Mouse (Mus musculus) liver, adult 2 months (tissue): ENCODE measurements around the gene Uaca. TPM values are rescaled to one million over a fixed set of nuclear protein-coding genes. Genes with fewer than 3 reads are reported as not detected.

ENCODE experiments used
- DNase-seq: peaks from one replicate; pipeline ENCODE4 v3.0.0-alpha.2; 2011; ENCODE audit warnings: low read depth, low spot score; ENCODE audit errors: extremely low read depth
- H3K27ac ChIP-seq: fragments of 200-500 bp; replicated peaks from 2 replicates; pipeline ENCODE4 v1.5.1; 2012; ENCODE audit warnings: low read depth, mild to moderate bottlenecking, control low read depth, inconsistent platforms, low read length; ENCODE audit not compliant: insufficient read depth
- H3K27me3 ChIP-seq: fragments of 200-500 bp; 2 replicates; pipeline ENCODE4 v1.6.1; 2012; ENCODE audit warnings: mild to moderate bottlenecking, moderate library complexity, low read length, inconsistent platforms; ENCODE audit not compliant: control insufficient read depth, insufficient read depth
- H3K36me3 ChIP-seq: fragments of 200-500 bp; 2 replicates; pipeline ENCODE4 v1.6.1; 2012; ENCODE audit warnings: low read length, inconsistent platforms; ENCODE audit not compliant: control insufficient read depth, insufficient read depth
- H3K4me1 ChIP-seq: fragments of 200-500 bp; 2 replicates; pipeline ENCODE4 v1.6.1; 2011; ENCODE audit warnings: low read length; ENCODE audit not compliant: control insufficient read depth, insufficient read depth
- H3K4me3 ChIP-seq: fragments of 200-500 bp; 2 replicates; pipeline ENCODE4 v1.5.1; 2011; ENCODE audit warnings: low read depth, mild to moderate bottlenecking, control low read depth, low read length, moderate library complexity; ENCODE audit not compliant: insufficient read depth
- H3K79me2 ChIP-seq: fragments of 200-500 bp; 2 replicates; pipeline ENCODE4 v1.6.1; 2012; ENCODE audit warnings: inconsistent platforms, mild to moderate bottlenecking, low read length, moderate library complexity; ENCODE audit not compliant: control insufficient read depth, insufficient read depth
- H3K9ac ChIP-seq: fragments of 200-500 bp; 2 replicates; pipeline ENCODE4 v1.6.1; 2012; ENCODE audit warnings: low read depth, mild to moderate bottlenecking, control low read depth, inconsistent platforms, low read length
- CTCF ChIP-seq: fragments of 200-500 bp; IDR thresholded peaks from 2 replicates; pipeline ENCODE4 v1.5.1; 2011; ENCODE audit warnings: low read depth, low read length, control low read depth
- POLR2A ChIP-seq: fragments of 200-500 bp; IDR thresholded peaks from 2 replicates; pipeline ENCODE4 v1.6.1; 2011; ENCODE audit warnings: low read length, control low read depth; ENCODE audit not compliant: insufficient read depth; ENCODE audit errors: extremely low read depth
- WGBS: fragments of 180-500 bp; shearing (Covaris S2); methylation state at CpG from one replicate; pipeline ENCODE4 v1.1.7; 2018; 5-methylcytosine and 5-hydroxymethylcytosine counted together
- polyA plus RNA-seq: library from polyadenylated mRNA; depleted of rRNA; stranded (reverse); fragments of >200 nt; gene quantifications from 2 replicates; pipeline ENCODE4 v1.2.3, GENCODE M21; 2012
- total RNA-seq: library from RNA; depleted of rRNA; stranded (reverse); fragments of >200 nt; gene quantifications from 2 replicates; pipeline ENCODE4 v1.2.3, GENCODE M21; 2014

Gene Uaca
- total and polyA plus RNA-seq, 2 experiments = 1.7 to 3.5 TPM

DNA sequence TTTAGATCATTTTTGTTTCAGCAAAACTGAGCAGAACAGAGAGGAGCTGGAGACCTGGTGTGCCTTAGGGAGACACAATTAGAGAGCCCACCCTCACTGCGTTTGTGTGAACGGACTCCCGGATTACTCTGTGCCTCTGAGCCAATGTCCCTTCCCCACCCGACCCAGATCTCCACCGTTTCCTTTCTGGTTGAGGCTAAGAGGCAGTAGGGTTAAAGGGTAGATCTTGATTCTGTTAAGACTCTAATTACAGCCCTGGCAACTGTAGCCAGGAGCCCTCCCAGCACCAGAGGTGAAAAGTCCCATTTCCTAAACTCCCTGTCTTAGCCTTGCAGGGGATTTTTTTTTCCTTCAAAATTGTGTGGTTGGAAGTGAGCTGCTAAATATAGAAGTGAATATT is 47.1 kb downstream of the Uaca start:
- no peaks in the 10 kb centered on the region for H3K79me2 ChIP-seq
- H3K4me3 ChIP-seq = no peak overlapping the region
- TF ChIP-seq CTCF = no peak
- TF ChIP-seq POLR2A = no peak
- WGBS = 73% methylated on average over 5 of the region's 5 CpGs
- H3K9ac ChIP-seq = no peak overlapping the region
- 0 out of 2 replicates have a peak overlapping the region, but pooled peaks have one; percentile 16 for H3K27ac ChIP-seq
- no peak for DNase-seq
- no peaks in the 10 kb centered on the region for H3K36me3 ChIP-seq
- H3K27me3 ChIP-seq = no peaks in the 10 kb centered on the region
- peaks cover 2% of the 10 kb centered on the region; the same call in 1 of the 2 replicates for H3K4me1 ChIP-seq

DNA sequence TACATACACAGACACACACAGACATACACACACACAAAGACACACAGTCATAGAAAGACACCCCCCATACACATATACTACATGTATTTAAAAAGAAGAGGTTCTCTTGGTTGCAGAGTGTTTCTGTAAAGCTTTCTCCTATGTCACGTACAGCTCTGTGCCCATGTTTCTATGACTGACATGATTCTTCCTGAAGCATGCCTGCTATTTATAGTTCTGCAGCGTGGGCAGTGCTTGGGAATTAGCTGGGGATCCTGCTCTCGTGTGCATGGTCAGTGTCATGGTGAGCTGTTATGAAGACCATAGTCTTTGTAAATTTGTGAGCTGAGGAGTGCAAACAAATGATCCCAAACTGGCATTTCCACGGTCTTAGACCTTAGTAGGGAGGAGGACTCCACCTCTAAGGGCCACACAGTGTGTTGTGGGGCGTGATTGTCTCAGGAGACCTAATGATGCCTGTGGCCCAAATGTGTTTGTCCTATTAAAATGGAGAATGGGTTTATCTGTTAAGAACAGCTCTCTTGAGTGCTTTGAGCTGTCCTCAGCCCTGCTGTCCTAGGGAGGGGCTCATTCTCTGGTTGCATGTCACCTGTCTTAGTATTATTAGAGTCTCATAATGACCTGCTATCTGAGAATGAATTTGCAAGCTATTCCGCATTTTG is 49.2 kb downstream of the Uaca start:
- WGBS = 87% methylated on average over 6 of the region's 6 CpGs
- H3K27me3 ChIP-seq = no peaks in the 10 kb centered on the region

DNA sequence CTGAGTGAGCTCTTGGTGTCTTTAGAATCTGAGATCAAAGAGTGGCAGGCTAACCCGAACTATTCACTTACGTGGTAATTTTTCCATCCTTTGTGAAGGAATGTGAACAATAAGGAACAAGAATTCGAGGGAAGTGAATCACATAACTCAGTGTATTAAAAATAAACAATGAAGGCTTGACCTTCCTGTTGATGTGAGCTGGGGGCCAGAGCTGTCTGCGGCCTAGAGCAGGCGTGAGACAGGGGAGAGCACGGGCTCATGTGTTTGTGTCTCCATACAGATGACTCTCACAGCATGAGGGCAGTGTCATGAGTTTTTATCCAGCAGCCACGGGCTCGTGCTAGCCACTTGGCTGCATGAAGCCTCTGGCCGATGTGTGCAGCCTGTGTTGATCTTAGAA is 54.4 kb downstream of the Uaca start:
- 74% methylated on average over 9 of the region's 9 CpGs for WGBS
- H3K9ac ChIP-seq = no peak overlapping the region
- peaks cover 4% of the 10 kb centered on the region; the same call in 1 of the 2 replicates for H3K4me1 ChIP-seq
- TF ChIP-seq CTCF = no peak
- TF ChIP-seq POLR2A = no peak
- H3K36me3 ChIP-seq = no peaks in the 10 kb centered on the region
- no peaks in the 10 kb centered on the region for H3K79me2 ChIP-seq
- DNase-seq = no peak
- no peaks in the 10 kb centered on the region for H3K27me3 ChIP-seq
- H3K4me3 ChIP-seq = no peak overlapping the region
- peak overlapping the region; percentile 67; the same call in 1 of the 2 replicates for H3K27ac ChIP-seq

More for the DNA sequence above, 49.2 kb downstream of the Uaca start:
- Histone ChIP-seq H3K36me3 (no peaks in the 10 kb centered on the region), H3K79me2 (no peaks in the 10 kb centered on the region), H3K9ac (no peak overlapping the region), H3K27ac (no peak overlapping the region), H3K4me3 (no peak overlapping the region), H3K4me1 (peaks cover 4% of the 10 kb centered on the region)
- no peak for DNase-seq
- TF ChIP-seq POLR2A = no peak
- no peak for TF ChIP-seq CTCF

DNA sequence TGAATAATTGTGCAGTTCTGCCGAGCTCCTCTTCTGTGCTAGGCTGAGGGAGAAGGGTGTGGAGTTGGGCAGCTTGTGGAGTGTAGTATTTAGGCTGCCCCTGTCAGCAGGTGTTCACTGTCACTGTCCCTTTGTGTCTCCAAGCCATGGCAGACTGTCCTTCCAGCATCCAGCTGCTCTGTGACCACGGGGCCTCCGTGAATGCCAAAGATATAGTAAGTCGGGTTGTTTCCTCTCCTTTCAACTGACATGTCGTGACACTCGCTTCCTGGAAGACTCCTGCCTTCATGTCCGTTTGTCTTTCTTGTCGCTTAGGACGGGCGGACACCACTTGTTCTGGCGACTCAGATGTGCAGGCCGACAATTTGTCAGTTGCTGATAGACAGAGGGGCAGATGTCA is 55.6 kb downstream of the Uaca start:
- WGBS = 83% methylated on average over 12 of the region's 12 CpGs
- Histone ChIP-seq H3K36me3 (no peaks in the 10 kb centered on the region), H3K79me2 (no peaks in the 10 kb centered on the region), H3K4me1 (peaks cover 4% of the 10 kb centered on the region; the same call in 1 of the 2 replicates), H3K4me3 (no peak overlapping the region), H3K9ac (no peak overlapping the region), H3K27me3 (no peaks in the 10 kb centered on the region), H3K27ac (no peak overlapping the region)
- no peak for DNase-seq
- TF ChIP-seq CTCF (no peak), POLR2A (no peak)

DNA sequence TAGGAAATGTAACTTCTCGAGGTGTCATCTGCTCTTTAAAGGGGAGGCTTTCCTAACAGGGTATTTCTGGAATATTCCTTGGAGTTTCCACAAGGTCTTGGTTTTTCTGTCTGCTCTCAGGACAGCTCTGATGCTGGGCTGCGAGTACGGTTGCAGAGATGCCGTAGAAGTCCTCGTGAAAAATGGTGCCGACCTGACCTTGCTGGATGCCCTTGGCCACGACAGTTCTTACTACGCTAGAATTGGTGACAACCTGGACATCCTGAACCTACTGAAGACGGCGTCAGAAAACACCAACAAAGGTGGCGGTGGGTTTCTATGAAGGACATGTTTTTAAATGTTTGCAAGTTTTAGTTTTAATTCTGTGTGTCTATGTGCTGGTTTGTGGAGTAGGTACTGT is 59.9 kb downstream of the Uaca start:
- H3K36me3 ChIP-seq = no peaks in the 10 kb centered on the region

DNA sequence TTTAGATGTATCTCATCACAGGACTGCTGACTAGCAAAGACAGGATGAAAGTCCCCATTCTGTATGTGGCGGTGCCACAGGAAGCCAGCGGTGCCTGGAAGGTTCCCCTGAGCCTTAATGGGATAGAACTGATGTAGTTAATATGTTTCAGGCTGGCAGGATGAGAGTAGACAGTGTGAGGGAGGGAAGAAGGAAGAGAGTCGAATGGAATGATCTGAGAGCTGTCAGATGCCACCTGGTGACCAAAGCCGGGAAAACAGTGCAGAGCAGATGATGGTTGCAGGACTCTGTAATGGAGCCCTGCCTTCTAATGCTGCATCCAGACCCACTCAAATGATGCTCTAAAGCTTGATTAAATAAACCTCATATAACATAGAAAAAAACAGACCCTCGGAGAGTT is 63.5 kb downstream of the Uaca start:
- 41% methylated on average over 5 of the region's 5 CpGs for WGBS
- no peak overlapping the region for H3K27ac ChIP-seq
- TF ChIP-seq POLR2A (no peak), CTCF (peak; percentile 60)
- H3K4me3 ChIP-seq = no peak overlapping the region
- H3K9ac ChIP-seq = no peak overlapping the region
- peak; percentile 7 for DNase-seq
- H3K79me2 ChIP-seq = no peaks in the 10 kb centered on the region
- H3K4me1 ChIP-seq = no peaks in the 10 kb centered on the region
- peaks cover 2% of the 10 kb centered on the region; the same call in 1 of the 2 replicates for H3K36me3 ChIP-seq
- no peaks in the 10 kb centered on the region for H3K27me3 ChIP-seq

More for the DNA sequence above, 59.9 kb downstream of the Uaca start:
- Histone ChIP-seq H3K27ac (no peak overlapping the region), H3K9ac (no peak overlapping the region), H3K4me1 (no peaks in the 10 kb centered on the region), H3K4me3 (no peak overlapping the region), H3K27me3 (no peaks in the 10 kb centered on the region), H3K79me2 (no peaks in the 10 kb centered on the region)
- DNase-seq = no peak
- WGBS = 89% methylated on average over 11 of the region's 11 CpGs
- TF ChIP-seq CTCF = no peak
- TF ChIP-seq POLR2A = no peak
